Mouse (Mus musculus) neural tube, embryonic 15.5 days (tissue): ENCODE data around the gene Zfyve1. TPM values are rescaled to one million over a fixed set of nuclear protein-coding genes. Genes with fewer than 3 reads are reported as not detected.

Source experiments
- ATAC-seq: fragments of 200-750 bp; cut with Nextera tagmentation; 2 replicates; pipeline ENCODE4 v1.8.0; 2017; ENCODE audit warnings: mild to moderate bottlenecking, moderate TSS enrichment, moderate library complexity; ENCODE audit not compliant: low FRiP score
- H3K27ac ChIP-seq: fragments of 300-500 bp; sonication (generic); replicated peaks from 2 replicates; pipeline ENCODE4 v1.5.1; 2015; ENCODE audit warnings: mild to moderate bottlenecking, inconsistent platforms
- H3K27me3 ChIP-seq: fragments of 300-500 bp; sonication (generic); replicated peaks from 2 replicates; pipeline ENCODE4 v1.6.1; 2015; ENCODE audit warnings: inconsistent platforms
- H3K36me3 ChIP-seq: fragments of 300-500 bp; sonication (generic); 2 replicates; pipeline ENCODE4 v1.6.1; 2015; ENCODE audit warnings: inconsistent platforms
- H3K4me1 ChIP-seq: fragments of 300-500 bp; sonication (generic); 2 replicates; pipeline ENCODE4 v1.6.1; 2015; ENCODE audit warnings: inconsistent platforms
- H3K4me2 ChIP-seq: fragments of 300-500 bp; sonication (generic); 2 replicates; pipeline ENCODE4 v1.6.1; 2015; ENCODE audit warnings: inconsistent platforms, mild to moderate bottlenecking, moderate library complexity
- H3K4me3 ChIP-seq: fragments of 300-500 bp; sonication (generic); replicated peaks from 2 replicates; pipeline ENCODE4 v1.5.1; 2015; ENCODE audit warnings: mild to moderate bottlenecking, inconsistent platforms
- H3K9ac ChIP-seq: fragments of 300-500 bp; sonication (generic); replicated peaks from 2 replicates; pipeline ENCODE4 v1.6.1; 2015; ENCODE audit warnings: mild to moderate bottlenecking, inconsistent platforms
- H3K9me3 ChIP-seq: fragments of 300-500 bp; sonication (generic); replicated peaks from 2 replicates; pipeline ENCODE4 v1.6.1; 2016; ENCODE audit warnings: inconsistent platforms
- WGBS: fragments of 180-500 bp; shearing (Covaris S2); methylation state at CpG from one replicate; pipeline ENCODE4 v1.1.7; 2015; ENCODE audit warnings: mixed read lengths; 5-methylcytosine and 5-hydroxymethylcytosine counted together
- polyA plus RNA-seq: library from polyadenylated mRNA; unstranded; fragments of >200 nt; fragmentation: Nextera tagmentation; extraction: Ambion mirVana; gene quantifications from 2 replicates; pipeline ENCODE4 v1.2.1, GENCODE M21; 2015

The Zfyve1 gene
- polyA plus RNA-seq, 1 experiment from 2014 or later = 23.0 TPM

DNA sequence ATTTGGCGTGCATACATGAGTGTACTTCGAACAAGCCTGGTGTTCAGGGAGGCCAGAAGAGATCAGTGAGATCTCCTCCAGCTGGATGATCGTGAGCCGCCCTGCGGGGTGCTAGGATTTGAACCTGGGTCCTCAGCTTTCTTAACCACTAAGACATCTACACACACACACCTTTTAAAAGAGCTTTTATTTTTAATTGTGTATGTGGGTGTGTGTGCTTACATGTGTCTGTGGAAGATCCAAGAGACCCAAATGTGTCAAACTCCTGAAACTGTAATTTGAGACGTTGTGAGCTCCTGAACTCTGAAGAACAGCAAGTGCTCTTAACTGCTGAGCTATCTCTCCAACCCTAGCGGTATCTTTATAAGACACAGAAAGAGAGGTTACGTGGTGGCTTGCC is 75.9 kb downstream of the Zfyve1 start:
- Histone ChIP-seq H3K4me2 (peak overlapping the region; percentile 76), H3K36me3 (no peaks in the 10 kb centered on the region), H3K4me3 (peak overlapping the region; percentile 73), H3K9me3 (no peaks in the 10 kb centered on the region), H3K27ac (peak overlapping the region; percentile 82; the same call in 1 of the 2 replicates), H3K4me1 (peaks cover 29% of the 10 kb centered on the region), H3K27me3 (no peaks in the 10 kb centered on the region), H3K9ac (peak overlapping the region; percentile 73)
- WGBS = 50% methylated on average over 8 of the region's 8 CpGs
- ATAC-seq = no peak

DNA sequence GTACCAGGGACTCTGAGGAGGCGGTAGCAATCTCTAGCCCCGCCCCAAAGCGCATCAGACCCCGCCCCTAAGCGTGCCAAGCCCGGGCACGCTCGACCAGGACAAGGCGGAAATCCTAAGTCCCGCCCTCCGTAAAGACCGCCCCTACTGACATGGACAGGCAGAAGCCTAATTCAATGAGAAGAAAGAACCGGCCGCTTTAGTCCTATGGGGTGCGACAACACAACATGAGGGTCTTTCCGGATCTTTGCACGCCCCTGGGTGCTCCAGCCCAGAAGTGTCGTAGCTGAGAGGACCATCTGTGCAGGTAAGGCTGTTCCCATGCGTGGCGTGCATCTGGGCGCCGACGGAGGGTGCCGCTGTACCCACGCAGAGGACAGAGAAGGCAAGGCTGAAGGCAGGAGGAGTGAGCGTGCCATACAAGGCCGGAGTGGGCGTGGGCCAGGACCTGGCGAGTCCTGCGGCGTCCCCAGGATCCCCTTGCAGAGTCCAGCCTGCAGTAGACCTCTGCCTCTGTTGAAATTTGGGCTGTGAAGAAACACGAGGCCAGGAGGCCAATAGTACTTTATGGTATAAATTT is 76.6 kb downstream of the Zfyve1 start, which contains the start of gene Dcaf4:
Gene Dcaf4 (plus strand): TSS at position 156 of the 580 bp plus-strand sequence.
- Histone ChIP-seq H3K4me2 (peak within 1 kb of the TSS; percentile 76), H3K27ac (peak within 1 kb of the TSS; percentile 82), H3K36me3 (no peaks in the 10 kb centered on the region), H3K27me3 (no peaks in the 10 kb centered on the region), H3K4me1 (peaks cover 29% of the 10 kb centered on the region), H3K9ac (peak within 1 kb of the TSS; percentile 73), H3K9me3 (no peaks in the 10 kb centered on the region), H3K4me3 (peak within 1 kb of the TSS; percentile 73)
- ATAC-seq = peak; percentile 98
- under 1% methylated on average over 32 of the region's 32 CpGs for WGBS

DNA sequence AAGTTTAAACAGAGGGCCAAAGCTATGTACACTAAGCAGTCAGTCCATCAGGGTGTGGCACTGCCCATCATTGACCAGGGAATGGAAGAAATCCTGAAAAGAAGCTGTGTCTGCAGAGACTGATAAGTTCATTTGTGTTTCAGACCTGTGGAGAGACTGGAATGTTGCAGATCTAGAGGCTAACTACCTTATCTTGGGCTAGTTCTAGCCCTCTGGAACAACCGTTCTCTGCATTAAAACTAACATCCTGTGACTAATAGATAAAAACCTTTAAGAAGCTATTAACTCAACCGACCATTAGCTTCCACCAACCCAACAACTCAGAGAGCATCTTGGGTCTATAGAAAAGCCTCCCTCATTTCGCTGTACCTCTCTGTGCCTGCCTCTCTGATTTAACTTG is 79.4 kb downstream of the Zfyve1 start:
- 73% methylated on average over 3 of the region's 3 CpGs for WGBS
- Histone ChIP-seq H3K9ac (no peak overlapping the region), H3K36me3 (no peaks in the 10 kb centered on the region), H3K4me2 (no peak overlapping the region), H3K9me3 (no peaks in the 10 kb centered on the region), H3K4me3 (no peak overlapping the region), H3K27me3 (no peaks in the 10 kb centered on the region), H3K27ac (no peak overlapping the region), H3K4me1 (peaks cover 30% of the 10 kb centered on the region)
- no peak for ATAC-seq

DNA sequence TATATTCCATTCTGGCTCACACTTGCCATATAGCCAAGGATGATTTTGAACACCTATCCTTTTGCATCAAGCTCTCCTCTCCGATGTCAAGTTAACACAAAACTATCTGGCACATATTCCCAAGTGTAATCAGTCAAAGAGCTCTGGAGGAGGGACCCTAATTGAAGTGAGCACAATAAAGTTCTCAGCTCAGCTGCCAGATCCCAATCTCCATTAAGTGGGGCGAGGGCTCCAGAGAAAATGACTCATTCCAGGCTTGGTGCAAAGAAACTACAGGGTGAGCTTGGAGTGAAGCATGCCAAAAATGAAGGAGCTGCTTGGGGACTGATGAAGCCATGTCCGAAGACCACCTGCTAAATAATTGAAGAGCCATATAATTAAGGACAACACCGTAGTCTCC is 82.8 kb downstream of the Zfyve1 start:
- Histone ChIP-seq H3K9ac (no peak overlapping the region), H3K4me2 (no peak overlapping the region), H3K27ac (no peak overlapping the region), H3K9me3 (no peaks in the 10 kb centered on the region), H3K27me3 (no peaks in the 10 kb centered on the region), H3K4me1 (peaks cover 11% of the 10 kb centered on the region; the same call in 1 of the 2 replicates), H3K36me3 (no peaks in the 10 kb centered on the region), H3K4me3 (no peak overlapping the region)
- WGBS = 26% methylated on average over 4 of the region's 4 CpGs
- ATAC-seq = no peak

DNA sequence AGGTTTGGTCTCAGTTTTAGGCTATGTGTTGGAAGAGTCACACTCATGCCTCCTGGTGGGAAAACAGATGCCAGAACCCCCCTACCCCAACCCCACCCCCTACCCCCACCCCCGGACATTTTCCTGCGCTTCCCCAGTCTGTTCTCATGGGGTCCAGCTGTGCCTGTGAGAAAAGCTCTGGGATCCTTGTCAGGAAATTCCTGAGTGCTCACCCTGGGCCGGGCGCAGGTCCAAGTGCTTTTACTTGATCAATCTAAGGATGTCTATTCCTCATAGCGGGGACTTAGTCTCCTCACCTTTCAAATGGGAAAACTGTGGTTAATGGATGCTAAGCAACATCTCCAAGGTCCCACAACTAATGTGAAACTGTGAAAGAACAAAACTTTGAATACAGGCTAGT is 83.8 kb downstream of the Zfyve1 start:
- Histone ChIP-seq H3K9ac (no peak overlapping the region), H3K27ac (no peak overlapping the region), H3K36me3 (no peaks in the 10 kb centered on the region), H3K9me3 (no peaks in the 10 kb centered on the region), H3K4me1 (peaks cover 11% of the 10 kb centered on the region; the same call in 1 of the 2 replicates), H3K4me2 (no peak overlapping the region), H3K27me3 (no peaks in the 10 kb centered on the region), H3K4me3 (no peak overlapping the region)
- WGBS = 30% methylated on average over 5 of the region's 5 CpGs
- ATAC-seq = peak; percentile 52; the same call in 1 of the 2 replicates

DNA sequence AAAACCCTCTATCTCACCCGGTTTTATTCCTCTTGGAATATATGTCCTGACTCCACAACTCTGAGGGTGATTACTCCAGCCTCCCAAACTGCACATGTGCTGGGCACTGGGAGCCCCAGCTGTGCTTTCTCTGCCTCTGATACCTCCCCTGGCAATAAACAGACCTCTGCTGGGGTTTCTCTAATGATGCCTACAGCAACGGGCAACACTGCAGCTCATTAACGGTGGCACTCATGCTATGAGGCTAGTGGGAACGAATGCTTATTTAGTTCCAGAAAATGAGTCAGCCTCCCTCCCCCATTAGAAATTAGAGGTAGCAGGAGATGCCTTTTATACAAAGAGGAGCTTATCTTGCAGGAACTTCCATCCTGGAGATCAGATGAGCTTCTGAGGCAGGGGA is 84.2 kb downstream of the Zfyve1 start:
- H3K27me3 ChIP-seq = no peaks in the 10 kb centered on the region
- H3K9ac ChIP-seq = no peak overlapping the region
- H3K4me3 ChIP-seq = no peak overlapping the region
- H3K4me1 ChIP-seq = peaks cover 11% of the 10 kb centered on the region; the same call in 1 of the 2 replicates
- no peaks in the 10 kb centered on the region for H3K36me3 ChIP-seq
- H3K27ac ChIP-seq = no peak overlapping the region
- H3K9me3 ChIP-seq = no peaks in the 10 kb centered on the region
- no peak overlapping the region for H3K4me2 ChIP-seq
- peak; percentile 61; the same call in 1 of the 2 replicates for ATAC-seq
- 13% methylated on average over 4 of the region's 4 CpGs for WGBS

DNA sequence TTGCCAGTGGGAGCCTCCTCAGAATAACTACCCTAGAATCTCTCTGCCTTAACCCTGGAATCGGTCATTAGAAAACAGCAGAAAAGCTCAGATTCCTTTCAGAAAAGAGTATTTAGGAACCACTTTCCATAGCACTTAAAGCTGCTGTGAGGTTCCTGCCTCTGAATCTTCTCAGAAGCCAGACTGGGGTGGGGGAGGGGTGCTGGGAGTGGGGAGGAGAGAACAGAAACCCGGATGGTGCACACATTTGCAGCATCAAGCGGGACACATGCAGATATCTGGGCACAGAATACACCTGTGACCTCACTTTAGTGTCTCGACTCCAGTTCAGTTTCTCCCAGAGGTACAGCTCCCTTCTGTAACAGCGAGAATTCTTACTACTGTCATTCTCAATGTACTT is 86.4 kb downstream of the Zfyve1 start:
- 89% methylated on average over 5 of the region's 5 CpGs for WGBS
- Histone ChIP-seq H3K4me3 (no peak overlapping the region), H3K36me3 (no peaks in the 10 kb centered on the region), H3K9me3 (no peaks in the 10 kb centered on the region), H3K4me1 (peaks cover 11% of the 10 kb centered on the region; the same call in 1 of the 2 replicates), H3K27ac (no peak overlapping the region), H3K9ac (no peak overlapping the region), H3K27me3 (no peaks in the 10 kb centered on the region), H3K4me2 (no peak overlapping the region)
- ATAC-seq = no peak

DNA sequence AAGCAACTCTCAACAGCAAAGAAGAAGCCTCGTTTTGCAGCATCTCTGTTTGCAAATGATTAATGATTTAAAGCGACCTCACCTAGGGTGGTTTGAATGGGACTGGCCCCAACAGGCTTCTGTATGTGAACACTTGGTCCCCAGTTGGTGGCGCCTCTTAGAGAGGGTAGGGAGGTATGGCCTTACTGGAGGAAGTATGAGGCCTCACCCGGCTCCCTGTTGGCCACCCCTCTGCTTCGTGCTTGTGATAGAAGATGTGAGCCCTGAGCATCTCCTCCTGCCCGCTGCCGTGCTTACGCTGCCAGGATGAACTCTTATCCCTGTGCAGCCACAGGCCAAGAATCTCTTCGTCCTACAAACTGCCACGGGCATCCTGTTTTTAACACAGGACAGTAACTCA is 90.5 kb downstream of the Zfyve1 start:
- Histone ChIP-seq H3K27ac (no peak overlapping the region), H3K4me2 (no peak overlapping the region), H3K4me3 (no peak overlapping the region), H3K36me3 (no peaks in the 10 kb centered on the region), H3K4me1 (no peaks in the 10 kb centered on the region), H3K9me3 (no peaks in the 10 kb centered on the region), H3K27me3 (no peaks in the 10 kb centered on the region; the same call in 1 of the 2 replicates), H3K9ac (no peak overlapping the region)
- WGBS = 76% methylated on average over 10 of the region's 10 CpGs
- ATAC-seq = no peak

DNA sequence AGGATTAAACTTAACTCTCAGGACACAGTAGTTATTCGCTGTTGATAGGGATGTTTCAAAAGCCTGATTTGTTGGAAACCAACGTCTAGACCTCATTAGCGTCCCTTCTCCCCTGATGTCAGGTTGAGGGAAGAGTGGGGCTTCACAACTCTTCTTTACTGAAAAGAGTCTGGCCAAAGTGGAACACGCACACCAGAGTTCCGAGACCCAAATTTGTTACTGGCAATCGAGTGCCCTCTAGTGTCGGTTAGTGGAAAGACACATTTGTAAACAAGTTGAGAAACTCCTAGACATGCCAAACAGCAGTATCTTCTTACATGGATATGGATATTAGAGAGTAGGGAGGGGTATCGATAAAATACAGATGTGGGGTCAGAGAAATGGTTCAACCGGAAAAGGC is 94.8 kb downstream of the Zfyve1 start:
- Histone ChIP-seq H3K27ac (no peak overlapping the region), H3K4me3 (no peak overlapping the region), H3K36me3 (no peaks in the 10 kb centered on the region), H3K27me3 (no peaks in the 10 kb centered on the region; the same call in 1 of the 2 replicates), H3K9me3 (no peaks in the 10 kb centered on the region), H3K4me2 (no peak overlapping the region), H3K9ac (no peak overlapping the region), H3K4me1 (no peaks in the 10 kb centered on the region)
- no peak for ATAC-seq
- WGBS = 7% methylated on average over 9 of the region's 9 CpGs

DNA sequence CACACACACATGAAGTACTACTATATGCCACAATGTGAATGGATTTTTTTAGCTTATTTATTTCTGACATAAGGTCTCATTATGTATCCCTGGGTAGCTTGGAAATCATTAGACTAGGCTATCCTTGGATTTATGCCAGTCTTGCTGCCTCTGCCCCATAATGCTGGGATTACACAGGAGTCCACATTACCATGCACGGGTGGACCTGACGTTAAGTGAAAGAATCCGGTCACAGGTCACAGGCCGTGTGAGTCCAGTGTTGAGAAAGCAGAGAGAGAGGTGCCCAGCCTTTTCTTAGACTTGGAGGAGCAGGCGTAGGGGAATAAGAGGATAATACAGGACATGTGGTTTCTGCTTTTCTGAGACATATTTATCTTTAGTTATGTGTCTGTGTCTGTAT is 97.8 kb downstream of the Zfyve1 start:
- no peaks in the 10 kb centered on the region for H3K4me1 ChIP-seq
- no peaks in the 10 kb centered on the region for H3K36me3 ChIP-seq
- H3K4me3 ChIP-seq = no peak overlapping the region
- no peak overlapping the region for H3K4me2 ChIP-seq
- no peaks in the 10 kb centered on the region; the same call in 1 of the 2 replicates for H3K27me3 ChIP-seq
- 79% methylated on average over 5 of the region's 5 CpGs for WGBS
- H3K9ac ChIP-seq = no peak overlapping the region
- ATAC-seq = no peak
- no peaks in the 10 kb centered on the region for H3K9me3 ChIP-seq
- no peak overlapping the region for H3K27ac ChIP-seq

DNA sequence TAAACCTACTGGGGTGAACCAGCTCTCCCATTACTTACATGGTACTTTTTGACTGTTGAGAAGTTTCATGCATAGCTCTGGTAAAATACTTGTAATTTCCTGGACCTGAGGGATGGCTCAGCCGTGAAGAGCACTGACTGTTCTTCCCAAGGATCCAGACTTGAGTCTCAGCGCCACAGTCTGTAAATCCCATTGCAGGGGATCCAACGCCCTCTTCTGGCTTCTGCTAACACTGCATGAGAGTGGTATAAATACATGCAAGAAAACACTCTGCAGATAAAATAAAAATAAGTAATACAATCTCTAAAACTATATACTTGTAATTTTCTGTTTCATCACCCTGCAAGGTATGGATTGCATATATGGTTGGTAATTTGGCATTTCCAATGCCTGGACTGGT is 99.1 kb downstream of the Zfyve1 start:
- H3K27ac ChIP-seq = no peak overlapping the region
- no peak overlapping the region for H3K9ac ChIP-seq
- no peak overlapping the region for H3K4me2 ChIP-seq
- no peaks in the 10 kb centered on the region; the same call in 1 of the 2 replicates for H3K27me3 ChIP-seq
- no peak overlapping the region for H3K4me3 ChIP-seq
- WGBS = 74% methylated on average over 3 of the region's 3 CpGs
- H3K36me3 ChIP-seq = no peaks in the 10 kb centered on the region
- H3K9me3 ChIP-seq = no peaks in the 10 kb centered on the region
- ATAC-seq = no peak
- no peaks in the 10 kb centered on the region for H3K4me1 ChIP-seq

DNA sequence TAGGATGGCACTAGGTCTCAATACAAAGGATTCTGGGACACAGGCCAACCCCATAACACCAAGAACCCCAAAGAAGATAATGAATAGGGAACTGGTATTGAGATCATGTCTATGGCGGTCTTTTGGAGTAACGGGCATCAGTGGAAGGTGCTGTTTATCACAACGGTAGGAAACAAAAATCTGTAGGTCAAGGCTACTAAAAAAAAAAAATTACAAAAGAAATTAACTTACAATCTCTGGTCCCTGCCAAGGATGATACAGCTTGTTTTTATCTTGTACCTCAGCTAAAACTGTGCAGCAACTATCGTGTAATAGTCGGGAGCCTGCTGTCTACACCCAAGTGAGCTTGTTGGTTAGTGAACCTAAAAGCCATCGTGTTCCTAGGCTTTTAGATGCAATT is 100.3 kb downstream of the Zfyve1 start:
- Histone ChIP-seq H3K4me3 (no peak overlapping the region), H3K36me3 (no peaks in the 10 kb centered on the region), H3K9me3 (no peaks in the 10 kb centered on the region), H3K9ac (no peak overlapping the region), H3K27ac (no peak overlapping the region), H3K4me2 (no peak overlapping the region), H3K4me1 (no peaks in the 10 kb centered on the region), H3K27me3 (no peaks in the 10 kb centered on the region; the same call in 1 of the 2 replicates)
- WGBS = 85% methylated on average over 6 of the region's 6 CpGs
- no peak for ATAC-seq
